Mouse (Mus musculus) neural tube, embryonic 11.5 days (tissue): ENCODE measurements around the gene Tnik. TPM values are rescaled to one million over a fixed set of nuclear protein-coding genes. Genes with fewer than 3 reads are reported as not detected.

ENCODE experiments used
- ATAC-seq: fragments of 200-750 bp; cut with Nextera tagmentation; 2 replicates; pipeline ENCODE4 v1.8.0; 2017; ENCODE audit warnings: moderate number of reproducible peaks, mild to moderate bottlenecking, moderate TSS enrichment, moderate library complexity; ENCODE audit not compliant: insufficient read depth, low FRiP score, low TSS enrichment
- DNase-seq: peaks from one replicate; pipeline ENCODE4 v3.0.0-alpha.2; 2015; ENCODE audit warnings: low spot score
- H3K27ac ChIP-seq: fragments of 300-500 bp; sonication (generic); 2 replicates; pipeline ENCODE4 v1.5.1; 2014; ENCODE audit warnings: low read depth, mild to moderate bottlenecking, low read length
- H3K27me3 ChIP-seq: fragments of 300-500 bp; sonication (generic); 2 replicates; pipeline ENCODE4 v1.6.1; 2014; ENCODE audit warnings: mild to moderate bottlenecking, low read length, mixed read lengths; ENCODE audit not compliant: control insufficient read depth, insufficient read depth
- H3K36me3 ChIP-seq: fragments of 300-500 bp; sonication (generic); 2 replicates; pipeline ENCODE4 v1.6.1; 2014; ENCODE audit warnings: mild to moderate bottlenecking, low read length, moderate library complexity, mixed read lengths; ENCODE audit not compliant: control insufficient read depth, insufficient read depth
- H3K4me1 ChIP-seq: fragments of 300-500 bp; sonication (generic); 2 replicates; pipeline ENCODE4 v1.6.1; 2014; ENCODE audit warnings: low read length, mixed read lengths; ENCODE audit not compliant: control insufficient read depth, insufficient read depth
- H3K4me2 ChIP-seq: fragments of 300-500 bp; sonication (generic); 2 replicates; pipeline ENCODE4 v1.6.1; 2014; ENCODE audit warnings: low read depth, mild to moderate bottlenecking, moderate library complexity
- H3K4me3 ChIP-seq: fragments of 300-500 bp; sonication (generic); 2 replicates; pipeline ENCODE4 v1.5.1; 2014; ENCODE audit warnings: low read depth, low read length
- H3K9ac ChIP-seq: fragments of 300-500 bp; sonication (generic); 2 replicates; pipeline ENCODE4 v1.6.1; 2014; ENCODE audit warnings: mild to moderate bottlenecking, low read length
- H3K9me3 ChIP-seq: fragments of 300-500 bp; sonication (generic); 2 replicates; pipeline ENCODE4 v1.6.1; 2016; ENCODE audit warnings: low read length; ENCODE audit not compliant: control insufficient read depth
- WGBS: fragments of 180-500 bp; shearing (Covaris S2); extraction: QIAGEN DNeasy Blood & Tissue Kit; methylation state at CpG from one replicate; pipeline ENCODE4 v1.1.7; 2014; 5-methylcytosine and 5-hydroxymethylcytosine counted together
- polyA plus RNA-seq: library from polyadenylated mRNA; unstranded; fragments of >200 nt; fragmentation: Nextera tagmentation; extraction: Ambion mirVana; gene quantifications from 2 replicates; pipeline ENCODE4 v1.2.1, GENCODE M21; 2014

Gene Tnik
- polyA plus RNA-seq, 1 experiment from 2014 or later, result 26.0 TPM

GRCm38 (mm10) chr3:28616386-28616785 lies 353.4 kb downstream of the Tnik start:
- H3K9ac ChIP-seq, result no peak overlapping the region
- H3K4me3 ChIP-seq, result no peak overlapping the region
- no peaks in the 10 kb centered on the region for H3K27me3 ChIP-seq
- H3K4me1 ChIP-seq, result no peaks in the 10 kb centered on the region
- no peak overlapping the region for H3K4me2 ChIP-seq
- ATAC-seq, result no peak
- no peak for DNase-seq
- no peaks in the 10 kb centered on the region for H3K9me3 ChIP-seq
- H3K36me3 ChIP-seq, result no peaks in the 10 kb centered on the region
- WGBS, result 89% methylated on average over 1 of the region's 1 CpGs
- H3K27ac ChIP-seq, result no peak overlapping the region

DNA sequence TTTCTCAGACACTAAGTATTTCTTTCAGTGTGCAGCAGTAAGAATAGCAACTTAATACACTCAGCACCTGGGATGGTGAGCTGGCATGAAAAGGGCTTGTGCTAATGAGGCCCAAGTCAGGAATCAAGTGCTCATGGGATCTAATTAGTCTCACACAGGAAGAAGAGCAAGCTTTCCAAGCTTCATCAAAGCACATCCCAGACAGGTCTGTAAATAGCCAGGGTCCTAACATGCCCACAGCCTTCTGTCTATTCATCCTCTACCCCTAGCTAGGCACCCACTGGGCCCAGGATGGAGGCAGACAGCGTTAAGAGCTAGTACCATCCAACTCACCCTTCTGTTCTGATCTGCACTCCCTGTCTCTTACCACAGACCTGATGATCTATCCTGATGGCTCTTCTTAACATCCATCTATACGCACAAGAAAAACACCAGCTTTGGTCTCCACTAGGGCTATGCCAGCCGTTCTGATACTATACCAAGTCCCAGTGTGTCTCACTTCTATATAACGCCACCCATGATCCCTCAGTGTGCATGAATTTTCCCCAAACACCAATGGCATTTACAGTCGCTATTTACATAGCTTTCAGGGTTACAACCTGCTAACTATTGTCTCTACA lies 354.1 kb downstream of the Tnik start:
- ATAC-seq (no peak), DNase-seq (no peak)
- no peaks in the 10 kb centered on the region for H3K4me1 ChIP-seq
- no peak overlapping the region for H3K27ac ChIP-seq
- WGBS, result 85% methylated on average over 5 of the region's 5 CpGs
- H3K4me3 ChIP-seq, result no peak overlapping the region
- H3K36me3 ChIP-seq, result no peaks in the 10 kb centered on the region
- H3K4me2 ChIP-seq, result no peak overlapping the region
- H3K9me3 ChIP-seq, result no peaks in the 10 kb centered on the region
- no peak overlapping the region for H3K9ac ChIP-seq
- H3K27me3 ChIP-seq, result no peaks in the 10 kb centered on the region

GRCm38 (mm10) chr3:28621792-28622191 lies 358.8 kb downstream of the Tnik start:
- ATAC-seq (no peak), DNase-seq (no peak)
- 89% methylated on average over 2 of the region's 2 CpGs for WGBS
- Histone ChIP-seq H3K9me3 (no peaks in the 10 kb centered on the region), H3K4me3 (no peak overlapping the region), H3K27me3 (no peaks in the 10 kb centered on the region), H3K4me2 (no peak overlapping the region), H3K36me3 (no peaks in the 10 kb centered on the region; the same call in 1 of the 2 replicates), H3K9ac (no peak overlapping the region), H3K27ac (no peak overlapping the region), H3K4me1 (no peaks in the 10 kb centered on the region)

DNA sequence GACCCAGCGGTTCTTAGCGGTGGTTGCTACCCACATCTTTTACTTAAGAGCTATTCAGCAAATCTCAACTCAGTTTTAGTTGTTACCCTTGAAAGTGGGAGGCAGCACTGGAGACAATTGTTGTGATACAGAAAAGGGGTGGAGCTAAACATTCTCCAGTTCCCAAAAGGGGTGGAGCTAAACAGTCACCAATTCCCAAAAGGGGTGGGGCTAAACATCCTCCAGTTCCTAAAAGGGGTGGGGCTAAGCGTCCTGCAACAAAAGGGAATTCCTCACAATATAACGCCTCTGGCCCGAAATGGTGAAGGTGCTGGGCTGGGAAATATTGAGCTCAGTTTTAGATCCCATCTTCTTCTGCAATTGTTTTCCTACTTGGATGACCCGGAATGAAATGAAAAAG lies 363.8 kb downstream of the Tnik start:
- Histone ChIP-seq H3K4me2 (no peak overlapping the region), H3K9me3 (no peaks in the 10 kb centered on the region), H3K27me3 (no peaks in the 10 kb centered on the region), H3K4me3 (no peak overlapping the region), H3K36me3 (no peaks in the 10 kb centered on the region; the same call in 1 of the 2 replicates), H3K9ac (no peak overlapping the region), H3K4me1 (no peaks in the 10 kb centered on the region), H3K27ac (no peak overlapping the region)
- DNase-seq, result no peak
- WGBS, result 95% methylated on average over 6 of the region's 6 CpGs
- no peak for ATAC-seq

DNA sequence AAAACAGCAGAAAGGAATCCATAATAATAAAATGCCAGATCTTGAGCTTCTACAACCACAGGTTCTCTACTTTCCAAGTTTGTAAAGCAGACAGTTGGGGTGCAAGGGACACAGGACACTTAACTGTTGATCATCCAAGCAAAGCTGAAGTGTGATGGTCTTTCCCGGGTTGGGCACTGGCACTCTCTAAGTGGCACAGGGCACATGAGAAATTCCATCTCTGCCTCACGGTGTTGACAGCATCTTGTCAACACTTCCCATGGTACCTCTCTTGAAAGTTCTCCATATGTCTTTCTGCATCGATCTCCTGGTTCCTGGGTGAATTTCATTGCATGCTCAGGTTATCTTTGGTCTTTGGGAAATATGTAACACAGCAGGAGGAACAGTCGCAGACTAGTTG lies 373.8 kb downstream of the Tnik start:
- Histone ChIP-seq H3K36me3 (no peaks in the 10 kb centered on the region), H3K4me3 (no peak overlapping the region), H3K9me3 (no peaks in the 10 kb centered on the region), H3K4me2 (no peak overlapping the region), H3K9ac (no peak overlapping the region), H3K27ac (no peak overlapping the region), H3K27me3 (no peaks in the 10 kb centered on the region), H3K4me1 (no peaks in the 10 kb centered on the region)
- DNase-seq, result no peak
- no peak for ATAC-seq
- 91% methylated on average over 4 of the region's 4 CpGs for WGBS

DNA sequence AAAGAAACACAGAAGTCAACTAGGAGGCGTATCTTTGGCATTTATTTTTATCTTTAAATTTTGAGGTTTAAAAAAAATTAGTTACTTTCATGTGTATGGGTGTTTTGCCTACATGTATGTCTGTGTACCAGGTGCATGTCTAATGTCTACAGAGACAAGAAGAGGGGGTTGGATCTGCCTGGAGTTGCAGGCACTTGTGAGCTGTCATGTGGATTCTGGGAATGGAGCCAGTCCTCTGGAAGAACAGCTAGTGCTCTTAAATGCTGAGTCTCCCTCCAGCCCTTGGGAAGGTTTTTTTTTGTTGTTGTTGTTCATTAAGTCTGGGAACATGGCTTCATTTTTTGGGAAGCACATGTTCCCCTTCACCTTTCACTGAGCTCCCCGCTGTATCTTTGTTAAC lies 375.9 kb downstream of the Tnik start:
- WGBS, result 90% methylated on average over 2 of the region's 2 CpGs
- Histone ChIP-seq H3K4me3 (no peak overlapping the region), H3K27me3 (no peaks in the 10 kb centered on the region), H3K27ac (no peak overlapping the region), H3K9me3 (no peaks in the 10 kb centered on the region), H3K4me2 (no peak overlapping the region), H3K36me3 (no peaks in the 10 kb centered on the region), H3K9ac (no peak overlapping the region), H3K4me1 (no peaks in the 10 kb centered on the region)
- DNase-seq, result no peak
- no peak for ATAC-seq

DNA sequence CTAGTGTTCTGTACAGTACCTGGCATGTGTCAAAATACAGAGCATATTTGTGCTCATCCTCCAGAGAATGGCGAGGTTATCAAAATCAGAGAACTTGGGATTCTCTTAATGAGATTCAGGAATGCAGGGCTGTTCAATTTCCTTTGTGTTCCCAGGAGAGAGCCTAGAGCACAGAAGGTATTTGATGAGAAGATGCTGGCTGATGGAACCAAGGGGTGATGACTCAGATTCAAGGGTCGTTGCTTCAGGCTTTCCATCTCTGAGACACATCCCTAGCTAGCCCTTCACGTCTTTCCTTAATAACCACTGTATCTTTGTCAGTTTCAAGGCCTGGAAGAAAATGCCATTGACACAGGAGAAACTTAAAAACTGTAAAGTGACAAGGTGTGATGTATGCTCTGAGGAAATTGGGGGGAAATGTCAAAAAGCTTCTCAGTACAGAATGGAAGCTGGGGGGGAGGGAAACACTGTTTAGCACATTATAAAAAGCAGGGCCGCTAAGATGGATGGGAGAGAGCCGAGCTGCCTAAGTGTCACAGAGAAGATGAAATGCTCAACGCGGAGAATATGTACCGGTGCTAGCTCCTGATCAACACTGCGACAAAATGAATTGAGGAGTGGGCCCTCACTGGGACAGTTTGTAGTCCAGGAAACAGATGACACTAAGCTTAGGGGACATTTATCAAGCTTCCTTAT lies 380.4 kb downstream of the Tnik start:
- H3K9ac ChIP-seq, result no peak overlapping the region
- WGBS, result 71% methylated on average over 9 of the region's 9 CpGs
- ATAC-seq, result no peak

GRCm38 (mm10) chr3:28652574-28652973 lies 389.6 kb downstream of the Tnik start:
- WGBS, result 58% methylated on average over 3 of the region's 3 CpGs
- no peak for ATAC-seq

More for the DNA sequence above, 380.4 kb downstream of the Tnik start:
- Histone ChIP-seq H3K4me1 (no peaks in the 10 kb centered on the region), H3K4me2 (no peak overlapping the region), H3K27ac (no peak overlapping the region), H3K36me3 (no peaks in the 10 kb centered on the region), H3K9me3 (no peaks in the 10 kb centered on the region), H3K27me3 (no peaks in the 10 kb centered on the region), H3K4me3 (no peak overlapping the region)
- no peak for DNase-seq

GRCm38 (mm10) chr3:28653043-28653442 lies 390.0 kb downstream of the Tnik start:
- Histone ChIP-seq H3K27ac (no peak overlapping the region), H3K4me3 (no peak overlapping the region), H3K9ac (no peak overlapping the region), H3K4me1 (no peaks in the 10 kb centered on the region), H3K9me3 (no peaks in the 10 kb centered on the region), H3K4me2 (no peak overlapping the region), H3K27me3 (no peaks in the 10 kb centered on the region), H3K36me3 (no peaks in the 10 kb centered on the region)
- ATAC-seq, result no peak
- no peak for DNase-seq
- WGBS, result 54% methylated on average over 3 of the region's 3 CpGs

More at GRCm38 (mm10) chr3:28652574-28652973, 389.6 kb downstream of the Tnik start:
- DNase-seq, result no peak
- no peak overlapping the region for H3K27ac ChIP-seq
- no peak overlapping the region for H3K4me3 ChIP-seq
- no peak overlapping the region for H3K9ac ChIP-seq
- H3K27me3 ChIP-seq, result no peaks in the 10 kb centered on the region
- H3K9me3 ChIP-seq, result no peaks in the 10 kb centered on the region
- H3K4me1 ChIP-seq, result no peaks in the 10 kb centered on the region
- H3K36me3 ChIP-seq, result no peaks in the 10 kb centered on the region
- no peak overlapping the region for H3K4me2 ChIP-seq
